Mouse (Mus musculus) bone marrow macrophage, adult 2 months (primary cell): ENCODE measurements around the gene Anapc2.

ENCODE experiments used
- CTCF ChIP-seq: IDR thresholded peaks from 2 replicates; pipeline ENCODE4 v1.5.1; 2012; ENCODE audit warnings: low read depth, mild to moderate bottlenecking, low read length, moderate library complexity
- POLR2A ChIP-seq: IDR thresholded peaks from 2 replicates; pipeline ENCODE4 v1.6.1; 2012; ENCODE audit warnings: mild to moderate bottlenecking, low read depth, low read length, borderline replicate concordance

GRCm38 (mm10) chr2:25292856-25293255, 20.6 kb downstream of the Anapc2 start:
- peak; percentile 86 for TF ChIP-seq CTCF
- no peak for TF ChIP-seq POLR2A
